Mouse (Mus musculus) lung, postnatal 4 days (tissue): Measurements from ENCODE around the gene Zic2.

ENCODE experiments used
- DNase-seq, 2 experiments: peaks; one replicate each; pipeline ENCODE4 v3.0.0; 2021

Zic2 gene

GRCm38 (mm10) chr14:122513511-122514036 lies 38.3 kb downstream of the Zic2 start:
- DNase-seq, result no peak

DNA sequence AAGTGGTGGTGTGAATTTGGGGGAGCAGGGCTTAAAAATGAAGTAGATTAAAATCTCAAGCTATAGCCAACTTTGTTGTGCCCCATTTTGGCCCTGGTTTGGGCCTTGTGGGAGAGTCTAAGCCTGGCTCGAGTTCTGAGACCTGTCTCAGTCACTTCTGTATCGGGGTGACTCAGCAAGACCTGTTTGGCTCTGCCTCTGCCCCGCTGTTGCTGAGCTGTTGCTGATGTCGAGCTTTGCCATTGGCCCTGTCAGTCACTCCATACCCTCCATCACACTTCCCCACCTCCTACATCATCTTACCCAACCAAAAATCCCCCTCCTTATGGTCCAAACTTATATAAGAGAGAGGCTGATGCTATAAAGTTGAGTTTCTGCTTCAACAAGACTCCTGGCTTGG lies 53.2 kb downstream of the Zic2 start:
- no peak for DNase-seq
